Mouse (Mus musculus) kidney, postnatal 0 days (tissue): ENCODE measurements around the gene Zscan21. TPM values are rescaled to one million over a fixed set of nuclear protein-coding genes. Genes with fewer than 3 reads are reported as not detected.
A peak's percentile ranks its signal among the peaks of the same experiment; 100 is the strongest.
"Not testable (repeated sequence)": the region's sequence is repeated elsewhere in the genome, so short reads cannot be mapped to it uniquely, and the experiment has no call there.

ENCODE experiments used
- ATAC-seq: fragments of 200-750 bp; cut with Nextera tagmentation; replicated peaks from 2 replicates; pipeline ENCODE4 v1.8.0; 2017; ENCODE audit warnings: low read depth, moderate number of reproducible peaks, moderate TSS enrichment, moderate library complexity; ENCODE audit not compliant: low FRiP score
- DNase-seq: peaks from one replicate; pipeline ENCODE4 v3.0.0-alpha.2; 2016; ENCODE audit warnings: low spot score
- H3K27ac ChIP-seq: fragments of 300-500 bp; sonication (generic); 2 replicates; pipeline ENCODE4 v1.5.1; 2014; ENCODE audit warnings: mild to moderate bottlenecking
- H3K27me3 ChIP-seq: fragments of 300-500 bp; sonication (generic); 2 replicates; pipeline ENCODE4 v1.6.1; 2014; ENCODE audit warnings: low read length, mixed read lengths; ENCODE audit not compliant: insufficient read depth
- H3K36me3 ChIP-seq: fragments of 300-500 bp; sonication (generic); 2 replicates; pipeline ENCODE4 v1.6.1; 2014; ENCODE audit warnings: low read length, mixed read lengths; ENCODE audit not compliant: insufficient read depth
- H3K4me1 ChIP-seq: fragments of 300-500 bp; sonication (generic); replicated peaks from 2 replicates; pipeline ENCODE4 v1.6.1; 2014; ENCODE audit warnings: antibody characterized with exemption, low read length, mixed read lengths; ENCODE audit not compliant: insufficient read depth
- H3K4me2 ChIP-seq: fragments of 300-500 bp; sonication (generic); 2 replicates; pipeline ENCODE4 v1.6.1; 2014; ENCODE audit warnings: mild to moderate bottlenecking, low read length, moderate library complexity, mixed read lengths
- H3K4me3 ChIP-seq: fragments of 300-500 bp; sonication (generic); replicated peaks from 2 replicates; pipeline ENCODE4 v1.5.1; 2014; ENCODE audit warnings: low read depth, low read length
- H3K9ac ChIP-seq: fragments of 300-500 bp; sonication (generic); 2 replicates; pipeline ENCODE4 v1.6.1; 2014; ENCODE audit warnings: low read depth, low read length
- H3K9me3 ChIP-seq: fragments of 300-500 bp; sonication (generic); replicated peaks from 2 replicates; pipeline ENCODE4 v1.6.1; 2016; ENCODE audit warnings: low read length, inconsistent platforms, mixed read lengths
- CTCF ChIP-seq: IDR thresholded peaks from 2 replicates; pipeline ENCODE4 v1.5.1; 2016; ENCODE audit warnings: antibody characterized with exemption, low read depth, mild to moderate bottlenecking, moderate library complexity
- WGBS: fragments of 180-500 bp; shearing (Covaris S2); extraction: QIAGEN DNeasy Blood & Tissue Kit; methylation state at CpG from one replicate; pipeline ENCODE4 v1.1.7; 2014; 5-methylcytosine and 5-hydroxymethylcytosine counted together
- polyA plus RNA-seq: library from polyadenylated mRNA; unstranded; fragments of >200 nt; fragmentation: Nextera tagmentation; extraction: Ambion mirVana; gene quantifications from 2 replicates; pipeline ENCODE4 v1.2.1, GENCODE M21; 2015

The Zscan21 gene
- polyA plus RNA-seq, 1 experiment from 2014 or later, result 45.3 TPM

DNA sequence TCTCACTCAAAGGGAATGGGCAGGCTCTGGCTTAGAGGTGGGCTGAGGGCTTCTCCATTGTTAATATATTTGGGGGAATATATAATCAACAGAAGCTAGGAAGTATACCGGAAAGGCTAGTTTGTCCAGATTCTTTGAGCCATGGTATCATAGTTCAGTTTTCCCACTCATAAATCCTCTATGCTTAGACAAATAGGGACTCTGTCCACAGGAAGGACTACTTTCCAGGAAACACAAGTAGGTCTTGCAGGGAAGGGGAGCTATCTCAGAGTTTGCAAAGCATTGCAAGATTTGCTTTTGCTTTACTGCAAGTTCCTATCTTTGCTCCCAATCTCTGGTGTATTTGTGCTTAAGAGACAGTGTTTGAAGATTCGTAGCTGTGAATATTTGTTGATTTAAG is 11.7 kb upstream of the Zscan21 start:
- Histone ChIP-seq H3K27ac (no peak overlapping the region), H3K9me3 (no peaks in the 10 kb centered on the region), H3K27me3 (no peaks in the 10 kb centered on the region), H3K36me3 (peaks cover 33% of the 10 kb centered on the region), H3K4me2 (no peak overlapping the region), H3K4me1 (no peaks in the 10 kb centered on the region), H3K9ac (no peak overlapping the region), H3K4me3 (no peak overlapping the region)
- DNase-seq, result no peak
- no peak for TF ChIP-seq CTCF
- 67% methylated on average over 2 of the region's 2 CpGs for WGBS
- ATAC-seq, result no peak

GRCm38 (mm10) chr5:138107130-138107529 is 9.6 kb upstream of the Zscan21 start:
- no peak overlapping the region for H3K27ac ChIP-seq
- 65% methylated on average over 3 of the region's 3 CpGs for WGBS
- DNase-seq (no peak), ATAC-seq (no peak)
- no peak overlapping the region for H3K9ac ChIP-seq
- no peaks in the 10 kb centered on the region for H3K4me1 ChIP-seq
- H3K36me3 ChIP-seq, result peaks cover 13% of the 10 kb centered on the region
- H3K4me2 ChIP-seq, result no peak overlapping the region
- no peak for TF ChIP-seq CTCF
- no peaks in the 10 kb centered on the region for H3K27me3 ChIP-seq
- H3K4me3 ChIP-seq, result no peak overlapping the region
- H3K9me3 ChIP-seq, result no peaks in the 10 kb centered on the region

DNA sequence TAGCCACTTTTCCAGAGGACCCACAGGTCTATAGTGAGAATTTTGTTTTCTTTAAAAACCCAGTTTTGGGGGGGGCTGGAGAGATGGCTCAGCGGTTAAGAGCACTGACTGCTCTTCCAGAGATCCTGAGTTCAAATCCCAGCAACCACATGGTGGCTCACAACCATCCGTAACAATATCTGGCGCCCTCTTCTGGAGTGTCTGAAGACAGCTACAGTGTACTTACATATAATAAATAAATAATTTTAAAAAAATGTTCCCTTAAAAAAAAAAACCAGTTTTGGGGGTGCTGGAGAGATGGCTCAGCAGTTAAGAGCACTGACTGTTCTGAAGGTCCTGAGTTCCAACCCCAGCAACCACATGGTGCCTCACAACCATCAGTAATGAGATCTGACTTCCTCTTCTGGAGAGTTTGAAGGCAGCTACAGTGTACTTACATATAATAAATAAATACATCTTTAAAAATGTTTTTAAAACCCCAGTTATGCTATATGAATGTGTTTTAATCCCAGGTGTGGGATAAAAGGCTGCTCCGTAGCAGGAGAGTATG is 6.8 kb upstream of the Zscan21 start:
- not testable (repeated sequence) for H3K9me3 ChIP-seq, H3K9ac ChIP-seq, H3K27ac ChIP-seq, H3K36me3 ChIP-seq, DNase-seq, H3K27me3 ChIP-seq, ATAC-seq, H3K4me1 ChIP-seq, H3K4me2 ChIP-seq, H3K4me3 ChIP-seq
- 70% methylated on average over 4 of the region's 4 CpGs for WGBS
- peak; percentile 6; the same call in 1 of the 2 replicates for TF ChIP-seq CTCF

GRCm38 (mm10) chr5:138117199-138118015 is 704 bp downstream of the Zscan21 start:
- peak overlapping the region; percentile 90 for H3K27ac ChIP-seq
- ATAC-seq, result no peak
- DNase-seq, result peak; percentile 46
- H3K4me2 ChIP-seq, result peak overlapping the region; percentile 75
- H3K4me3 ChIP-seq, result peak overlapping the region; percentile 70
- H3K9ac ChIP-seq, result peak overlapping the region; percentile 64
- H3K9me3 ChIP-seq, result no peaks in the 10 kb centered on the region
- H3K27me3 ChIP-seq, result no peaks in the 10 kb centered on the region
- TF ChIP-seq CTCF, result no peak
- WGBS, result 3% methylated on average over 16 of the region's 16 CpGs
- no peaks in the 10 kb centered on the region for H3K4me1 ChIP-seq
- H3K36me3 ChIP-seq, result 0 out of 2 replicates have a peak, but pooled peaks cover 3% of the 10 kb centered on the region

- H3K27ac ChIP-seq, result no peak overlapping the region
- no peaks in the 10 kb centered on the region for H3K27me3 ChIP-seq
- DNase-seq, result no peak
- H3K4me2 ChIP-seq, result peak overlapping the region; percentile 75
- H3K9ac ChIP-seq, result 0 out of 2 replicates have a peak overlapping the region, but pooled peaks have one; percentile 64
- H3K4me3 ChIP-seq, result peak overlapping the region; percentile 70
- ATAC-seq, result no peak
- peak; percentile 28; the same call in 1 of the 2 replicates for TF ChIP-seq CTCF
- 53% methylated on average over 3 of the region's 3 CpGs for WGBS
- peaks cover 4% of the 10 kb centered on the region; the same call in 1 of the 2 replicates for H3K36me3 ChIP-seq
- H3K4me1 ChIP-seq, result no peaks in the 10 kb centered on the region
- H3K9me3 ChIP-seq, result no peaks in the 10 kb centered on the region
Observed at GRCm38 (mm10) chr5:138118041-138118440, 1.3 kb downstream of the Zscan21 start.

- Histone ChIP-seq H3K36me3 (peaks cover 49% of the 10 kb centered on the region), H3K27me3 (no peaks in the 10 kb centered on the region), H3K9ac (no peak overlapping the region), H3K4me1 (no peaks in the 10 kb centered on the region), H3K9me3 (no peaks in the 10 kb centered on the region), H3K27ac (no peak overlapping the region), H3K4me2 (no peak overlapping the region), H3K4me3 (no peak overlapping the region)
- no peak for TF ChIP-seq CTCF
- no peak for ATAC-seq
- WGBS, result 63% methylated on average over 5 of the region's 5 CpGs
- DNase-seq, result no peak
Observed at GRCm38 (mm10) chr5:138132425-138133064, 15.8 kb downstream of the Zscan21 start.
